Mouse (Mus musculus) myocyte (in vitro differentiated cells): ENCODE results near the gene Macrod2.

ENCODE experiments used
- CEBPB ChIP-seq: IDR thresholded peaks from 2 replicates; pipeline ENCODE4 v1.6.1; 2011; ENCODE audit warnings: mild to moderate bottlenecking, moderate library complexity; ENCODE audit not compliant: poor library complexity, insufficient read depth, severe bottlenecking
- E2F4 ChIP-seq: IDR thresholded peaks from one replicate; pipeline ENCODE4 v1.6.1; 2011; ENCODE audit warnings: mild to moderate bottlenecking, control low read depth, moderate library complexity; ENCODE audit not compliant: insufficient read depth
- MAX ChIP-seq: IDR thresholded peaks from one replicate; pipeline ENCODE4 v1.6.1; 2011; ENCODE audit warnings: low read depth, mild to moderate bottlenecking, control low read depth
- MYOD1 ChIP-seq, 3 experiments: IDR thresholded peaks; one replicate each; pipeline ENCODE4 v1.6.1; 2011; ENCODE audit warnings: control low read depth in 2 of 3, low read depth in 2 of 3, mild to moderate bottlenecking in 2 of 3, moderate library complexity in 1 of 3; ENCODE audit not compliant: insufficient read length in 2 of 3, control insufficient read depth in 1 of 3
- POLR2A ChIP-seq: IDR thresholded peaks from one replicate; pipeline ENCODE4 v1.6.1; 2011; ENCODE audit warnings: low read depth, mild to moderate bottlenecking, control low read depth, moderate library complexity; ENCODE audit not compliant: insufficient read length
- POLR2AphosphoS2 ChIP-seq: IDR thresholded peaks from one replicate; pipeline ENCODE4 v1.6.1; 2011; ENCODE audit warnings: low read depth, control low read depth; ENCODE audit not compliant: insufficient read length
- REST ChIP-seq: IDR thresholded peaks from one replicate; pipeline ENCODE4 v1.6.1; 2011; ENCODE audit warnings: mild to moderate bottlenecking, control low read depth, moderate library complexity; ENCODE audit not compliant: insufficient read depth, insufficient read length
- TCF12 ChIP-seq: IDR thresholded peaks from one replicate; pipeline ENCODE4 v1.6.1; 2011; ENCODE audit warnings: mild to moderate bottlenecking, control low read depth; ENCODE audit not compliant: poor library complexity, insufficient read depth, severe bottlenecking
- TCF3 ChIP-seq: IDR thresholded peaks from one replicate; pipeline ENCODE4 v1.6.1; 2011; ENCODE audit warnings: low read depth, control low read depth; ENCODE audit not compliant: insufficient read length
- USF1 ChIP-seq: IDR thresholded peaks from one replicate; pipeline ENCODE4 v1.6.1; 2011; ENCODE audit warnings: low read depth, mild to moderate bottlenecking, control low read depth, moderate library complexity

- TF ChIP-seq E2F4 (no peak), POLR2A (no peak), USF1 (no peak), TCF12 (no peak), CEBPB (no peak), POLR2AphosphoS2 (no peak), MAX (no peak), TCF3 (no peak), MYOD1 (IDR thresholded peaks at IDR 0.05; ENCODE audit: control insufficient read depth in 1 of 3, insufficient read length in 2 of 3, low read depth in 2 of 3) (no peak), REST (no peak)
These were observed 2006.2 kb downstream of the Macrod2 start for GRCm38 (mm10) chr2:142401359-142401758.
